Mouse (Mus musculus) ES-CJ7 (cell line): ENCODE measurements around the gene Ms4a10.

Source experiments
- DNase-seq: peaks from one replicate; pipeline ENCODE4 v3.0.0; 2011; ENCODE audit warnings: low read depth, low spot score

Ms4a10 gene

DNA sequence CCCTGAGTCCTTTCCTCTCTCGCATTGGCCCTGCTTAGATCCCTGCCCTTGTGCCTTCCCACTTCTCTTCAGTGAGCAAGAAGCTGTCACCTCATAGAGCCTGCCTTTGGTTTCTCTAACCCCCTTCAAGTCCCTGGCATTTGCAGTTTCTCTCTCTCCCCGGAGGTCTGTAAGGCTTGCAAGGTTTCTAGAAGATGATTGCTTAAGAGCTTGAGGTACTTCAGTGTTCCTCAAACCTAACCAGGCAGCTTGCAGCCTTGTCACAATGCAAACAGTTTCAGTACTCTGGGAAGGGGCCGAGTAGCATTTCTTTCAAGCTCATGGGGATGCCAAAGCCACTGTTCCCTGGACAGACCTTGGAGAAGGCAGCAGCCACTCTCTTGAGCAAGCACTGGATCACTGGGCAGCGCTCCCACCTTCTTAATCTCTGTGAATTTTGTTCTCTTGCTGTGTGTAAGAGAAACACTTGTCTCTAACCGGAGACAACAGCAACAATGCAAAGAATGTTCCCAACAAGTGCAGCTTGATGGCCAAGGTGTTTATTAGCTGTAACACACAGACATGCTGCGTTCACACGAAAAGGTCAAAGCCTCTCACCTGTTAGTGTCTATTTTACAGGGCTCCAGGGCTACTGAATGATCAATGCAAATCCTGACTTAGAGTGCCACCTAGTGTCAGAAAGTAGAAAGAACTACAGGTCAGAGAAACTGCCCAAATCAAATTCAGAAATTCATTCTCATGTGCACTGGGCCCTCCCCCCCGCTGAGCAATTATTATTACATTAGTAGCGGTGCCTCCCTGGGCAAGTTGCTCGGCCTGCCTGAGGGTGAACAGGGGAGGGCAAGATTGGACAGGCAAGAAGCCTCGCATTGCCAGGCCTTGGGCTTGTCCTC lies 15.1 kb downstream of the Ms4a10 start:
- DNase-seq = peak; percentile 70

- DNase-seq = no peak
Measured at GRCm38 (mm10) chr19:10952021-10952939, 22.2 kb downstream of the Ms4a10 start.

DNA sequence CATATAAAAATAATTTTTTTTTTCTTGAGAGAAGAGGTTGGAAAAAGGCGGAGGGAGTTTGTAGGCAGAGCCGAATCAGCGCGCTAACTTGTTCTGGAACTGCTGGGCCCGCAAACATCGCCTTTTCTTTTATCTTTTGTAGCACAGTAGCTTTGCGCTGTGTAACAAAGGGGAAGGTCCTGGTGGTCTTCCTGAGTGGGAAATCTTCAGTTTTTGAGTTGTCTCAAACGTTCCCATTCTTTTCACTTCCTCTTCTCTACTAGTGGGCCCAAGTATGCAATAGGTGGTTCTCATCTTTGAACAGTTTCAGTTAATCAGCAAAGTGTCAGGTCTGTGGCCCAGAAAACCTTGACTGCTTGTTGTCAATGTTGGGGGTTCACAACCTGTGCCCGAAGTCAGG lies 24.9 kb downstream of the Ms4a10 start:
- DNase-seq = no peak

GRCm38 (mm10) chr19:10949112-10949511 lies 25.4 kb downstream of the Ms4a10 start, which contains the start of gene Ccdc86:
Gene Ccdc86, minus strand, starts transcription at chr19:10949266.
- peak; percentile 99 for DNase-seq

DNA sequence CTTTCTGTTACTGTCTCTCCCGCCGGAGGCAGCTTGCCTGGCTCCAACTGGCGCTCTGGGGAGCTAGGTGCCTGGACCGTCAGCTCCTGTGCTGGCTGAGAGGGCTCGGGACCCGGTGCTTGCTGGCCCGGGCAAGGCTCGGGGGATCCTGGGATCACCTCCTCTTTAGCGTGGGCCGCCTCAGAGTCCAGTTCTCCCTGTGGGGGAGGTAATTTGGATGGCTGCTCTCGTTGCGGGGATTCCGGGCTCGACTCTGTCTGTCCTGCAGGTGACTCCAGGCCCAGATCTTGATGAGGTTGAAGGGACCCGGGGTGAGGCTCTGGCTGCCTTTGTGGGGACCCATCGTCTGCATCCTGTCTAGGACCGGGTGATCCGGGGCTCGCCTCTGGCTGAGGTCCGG lies 26.1 kb downstream of the Ms4a10 start:
- no peak for DNase-seq

DNA sequence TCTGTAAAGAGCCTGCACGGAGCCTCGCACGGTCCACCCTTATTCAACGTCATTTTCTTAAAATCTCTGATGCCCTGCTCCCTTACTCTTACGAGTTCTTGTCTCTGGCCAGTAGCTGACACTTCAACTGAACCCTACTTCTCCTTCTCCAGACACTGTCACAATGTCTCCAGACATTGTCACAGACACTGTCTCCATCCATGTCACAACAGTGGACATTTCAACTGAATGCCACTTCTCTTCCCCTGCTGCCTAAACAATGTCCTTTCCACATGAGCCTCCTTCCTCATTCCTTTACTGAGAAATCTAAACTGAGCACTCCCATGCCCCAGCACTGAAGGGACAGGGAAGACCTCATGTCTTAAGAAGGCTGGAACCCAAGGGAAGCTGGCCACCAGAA lies 27.3 kb downstream of the Ms4a10 start:
- DNase-seq = no peak

GRCm38 (mm10) chr19:10946506-10946905 lies 28.0 kb downstream of the Ms4a10 start:
- DNase-seq = no peak

GRCm38 (mm10) chr19:10943955-10944354 lies 30.5 kb downstream of the Ms4a10 start:
- DNase-seq = no peak

DNA sequence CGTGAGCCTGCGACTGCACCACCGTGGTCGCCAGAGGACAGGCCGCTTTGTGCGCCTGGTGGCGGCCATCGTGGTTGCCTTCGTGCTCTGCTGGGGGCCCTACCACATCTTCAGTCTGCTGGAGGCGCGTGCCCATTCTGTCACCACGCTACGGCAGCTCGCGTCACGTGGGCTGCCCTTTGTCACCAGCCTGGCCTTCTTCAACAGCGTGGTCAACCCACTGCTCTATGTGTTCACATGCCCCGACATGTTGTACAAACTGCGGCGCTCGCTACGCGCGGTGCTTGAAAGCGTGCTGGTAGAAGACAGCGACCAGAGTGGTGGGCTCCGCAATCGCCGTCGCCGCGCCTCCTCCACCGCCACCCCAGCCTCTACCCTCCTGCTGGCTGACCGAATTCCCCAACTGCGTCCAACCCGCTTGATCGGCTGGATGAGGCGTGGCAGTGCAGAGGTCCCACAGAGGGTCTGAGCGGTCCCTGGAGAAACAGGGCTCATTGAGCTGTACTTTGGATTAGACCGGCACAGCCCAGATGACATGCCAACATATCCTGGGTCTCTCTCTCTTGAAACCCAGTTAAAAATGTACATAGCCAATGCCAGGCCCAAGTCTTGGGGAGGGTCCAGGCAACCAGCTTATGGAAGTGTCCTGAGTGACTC lies 33.5 kb downstream of the Ms4a10 start:
- peak; percentile 63 for DNase-seq

DNA sequence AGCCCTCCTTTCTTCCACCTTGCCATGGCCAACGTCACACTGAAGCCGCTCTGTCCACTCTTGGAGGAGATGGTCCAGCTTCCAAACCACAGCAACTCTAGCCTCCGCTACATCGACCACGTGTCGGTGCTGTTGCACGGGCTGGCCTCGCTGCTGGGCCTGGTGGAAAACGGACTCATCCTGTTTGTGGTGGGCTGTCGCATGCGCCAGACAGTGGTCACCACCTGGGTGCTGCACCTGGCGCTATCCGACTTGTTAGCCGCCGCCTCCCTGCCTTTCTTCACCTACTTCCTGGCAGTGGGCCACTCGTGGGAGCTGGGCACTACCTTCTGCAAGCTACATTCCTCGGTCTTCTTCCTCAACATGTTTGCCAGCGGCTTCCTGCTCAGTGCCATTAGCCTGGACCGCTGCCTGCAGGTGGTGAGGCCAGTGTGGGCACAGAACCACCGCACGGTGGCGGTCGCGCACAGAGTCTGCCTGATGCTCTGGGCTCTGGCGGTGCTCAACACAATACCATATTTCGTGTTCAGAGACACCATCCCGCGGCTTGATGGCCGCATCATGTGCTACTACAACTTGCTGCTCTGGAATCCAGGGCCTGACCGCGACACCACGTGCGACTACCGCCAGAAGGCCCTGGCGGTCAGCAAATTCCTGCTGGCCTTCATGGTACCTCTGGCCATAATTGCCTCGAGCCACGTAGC lies 34.2 kb downstream of the Ms4a10 start:
- DNase-seq = peak; percentile 81

GRCm38 (mm10) chr19:10938771-10939170 lies 35.7 kb downstream of the Ms4a10 start:
- DNase-seq = no peak

DNA sequence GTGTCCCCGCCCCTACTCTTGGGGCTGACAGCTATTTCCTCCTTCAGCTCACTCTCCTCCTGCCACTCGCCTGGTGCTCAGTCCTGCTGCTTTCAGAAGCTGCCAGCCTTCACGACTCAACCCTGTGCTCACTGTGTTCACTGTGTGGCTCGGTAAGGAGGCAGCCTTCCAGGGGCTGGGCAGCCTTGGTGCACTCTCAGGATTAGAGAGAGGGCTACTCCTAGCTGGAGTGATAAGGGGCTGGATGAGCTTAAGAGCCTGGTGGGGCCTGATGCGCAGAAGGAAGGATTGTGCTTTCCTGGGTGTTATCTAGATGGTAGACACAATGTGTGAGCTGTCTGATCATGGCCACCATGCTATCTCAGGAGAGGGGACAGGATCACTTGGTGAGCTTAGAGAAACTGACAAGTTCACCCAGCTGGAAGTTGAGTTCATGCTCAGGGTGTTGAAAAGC lies 37.3 kb downstream of the Ms4a10 start, which contains the start of gene Ptgdr2:
Gene Ptgdr2 (plus strand): TSS at position 51 of the 454 bp plus-strand sequence.
- no peak for DNase-seq

- peak; percentile 42 for DNase-seq
Measured at GRCm38 (mm10) chr19:10936077-10936476, 38.4 kb downstream of the Ms4a10 start.

DNA sequence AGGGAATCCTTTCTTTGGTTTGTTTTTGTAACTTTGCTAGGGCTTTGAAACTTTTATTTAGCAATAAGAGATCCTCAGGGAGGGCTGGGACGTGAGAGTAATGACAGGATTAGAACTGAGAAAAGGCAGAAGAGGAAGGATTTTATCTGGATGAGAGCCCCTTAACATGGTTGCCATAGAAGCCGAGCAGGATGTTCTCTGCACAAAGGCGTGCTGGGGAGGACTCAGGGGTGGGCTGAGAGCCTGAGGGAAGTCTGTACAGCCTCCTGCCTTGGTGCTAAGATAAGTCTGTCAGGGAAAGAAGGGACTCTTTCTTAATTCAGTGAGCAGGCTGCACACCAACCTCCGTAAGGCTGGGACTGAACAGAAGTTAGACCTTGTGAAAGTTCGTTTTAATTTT lies 39.4 kb downstream of the Ms4a10 start:
- no peak for DNase-seq

DNA sequence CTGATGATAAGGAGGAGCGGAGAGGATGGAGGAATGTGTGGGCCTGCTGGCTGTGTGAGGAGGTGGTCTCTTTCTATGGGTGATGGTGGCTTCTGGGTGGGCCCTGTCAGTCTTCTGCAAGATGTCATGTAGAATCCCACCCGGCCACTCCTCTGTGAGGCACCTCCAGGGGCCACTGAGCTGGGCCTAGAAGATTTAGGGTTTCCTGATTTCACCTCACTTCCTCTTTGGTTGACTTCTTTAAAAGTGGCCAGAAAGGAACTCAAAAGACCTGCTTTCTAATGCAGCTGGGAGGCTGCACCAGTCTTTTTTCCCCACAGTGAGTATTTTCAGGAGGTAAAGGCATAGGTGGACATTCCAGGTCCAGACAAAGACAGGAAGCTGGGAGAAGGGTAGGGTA lies 43.8 kb downstream of the Ms4a10 start:
- DNase-seq = no peak

- no peak for DNase-seq
Measured at GRCm38 (mm10) chr19:10926666-10927065, 47.8 kb downstream of the Ms4a10 start.

DNA sequence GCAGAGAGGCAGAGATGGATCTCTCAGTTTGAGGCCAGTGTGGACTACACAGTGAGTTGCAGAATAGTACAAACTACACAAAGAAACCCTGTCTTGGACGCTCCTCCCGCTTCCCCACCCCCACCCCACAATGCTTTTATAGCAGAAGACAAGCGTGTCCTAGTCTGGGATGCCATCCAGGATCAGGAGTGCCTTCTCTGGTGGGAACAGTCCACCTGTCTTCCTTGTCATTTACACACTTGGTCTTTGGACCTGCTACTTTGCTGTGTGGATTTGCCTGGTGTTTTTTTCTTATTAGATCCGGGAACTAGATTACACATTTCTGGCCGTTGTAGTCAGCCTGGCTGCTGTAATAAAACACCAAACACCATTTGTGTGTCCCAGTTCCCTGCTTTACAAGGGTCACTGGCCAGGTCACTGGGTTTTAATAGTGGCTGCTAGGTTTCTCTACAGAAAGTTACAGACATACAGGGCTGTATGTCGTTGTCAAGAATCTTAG lies 48.3 kb downstream of the Ms4a10 start:
- no peak for DNase-seq

GRCm38 (mm10) chr19:10924220-10924619 lies 50.2 kb downstream of the Ms4a10 start:
- DNase-seq = no peak

- DNase-seq = no peak
Measured at GRCm38 (mm10) chr19:10921058-10921457, 53.4 kb downstream of the Ms4a10 start.

DNA sequence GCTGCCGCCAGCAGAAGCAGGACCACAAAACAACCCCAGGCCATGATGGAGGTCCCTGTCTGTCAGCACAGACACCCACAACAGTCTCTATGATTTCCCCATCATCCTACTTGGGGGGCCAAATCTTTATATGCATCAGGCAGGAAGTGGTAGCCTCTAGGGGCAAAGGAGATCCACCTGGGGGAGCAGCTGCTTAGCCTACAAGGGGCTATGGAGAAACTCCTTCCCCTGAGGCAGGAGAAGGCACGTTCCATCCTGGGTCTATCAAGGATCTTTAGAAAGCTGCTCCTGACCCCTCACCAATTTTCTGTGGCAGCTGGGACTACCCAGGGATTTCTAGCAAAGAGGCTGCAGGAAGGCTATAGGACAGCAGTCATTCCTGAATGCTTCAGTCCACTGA lies 53.9 kb downstream of the Ms4a10 start, which contains the start of gene Zp1:
Gene Zp1 (minus strand): TSS at position 101 of the 400 bp plus-strand sequence.
- DNase-seq = no peak
